Mouse (Mus musculus): ENCODE measurements around the gene Dusp12.

Gene Dusp12

GRCm38 (mm10) chr1:170861671-170862434 is 23.5 kb downstream of the Dusp12 start:
- DNase-seq = no peak

GRCm38 (mm10) chr1:170858872-170859271 is 26.5 kb downstream of the Dusp12 start:
- DNase-seq = no peak

DNA sequence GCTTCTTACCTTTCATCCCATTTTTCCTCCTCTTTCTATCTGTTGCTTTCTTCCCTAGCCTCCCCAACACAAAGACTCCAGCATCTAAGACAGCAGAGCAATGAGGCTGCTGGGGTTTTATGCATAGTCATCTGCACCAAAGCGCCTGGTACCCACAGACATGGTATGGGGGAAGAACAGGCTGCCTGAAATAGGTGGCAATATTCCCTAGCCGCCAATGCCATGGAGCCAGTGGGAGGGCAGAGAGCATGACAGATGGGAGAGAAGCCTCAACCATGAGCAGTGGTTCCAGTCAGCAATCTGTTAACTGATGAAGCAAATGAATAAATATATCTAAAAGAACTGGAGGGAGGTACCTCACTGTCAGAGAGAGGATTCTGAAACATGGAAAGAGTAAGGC is 28.0 kb downstream of the Dusp12 start:
- DNase-seq = no peak

DNA sequence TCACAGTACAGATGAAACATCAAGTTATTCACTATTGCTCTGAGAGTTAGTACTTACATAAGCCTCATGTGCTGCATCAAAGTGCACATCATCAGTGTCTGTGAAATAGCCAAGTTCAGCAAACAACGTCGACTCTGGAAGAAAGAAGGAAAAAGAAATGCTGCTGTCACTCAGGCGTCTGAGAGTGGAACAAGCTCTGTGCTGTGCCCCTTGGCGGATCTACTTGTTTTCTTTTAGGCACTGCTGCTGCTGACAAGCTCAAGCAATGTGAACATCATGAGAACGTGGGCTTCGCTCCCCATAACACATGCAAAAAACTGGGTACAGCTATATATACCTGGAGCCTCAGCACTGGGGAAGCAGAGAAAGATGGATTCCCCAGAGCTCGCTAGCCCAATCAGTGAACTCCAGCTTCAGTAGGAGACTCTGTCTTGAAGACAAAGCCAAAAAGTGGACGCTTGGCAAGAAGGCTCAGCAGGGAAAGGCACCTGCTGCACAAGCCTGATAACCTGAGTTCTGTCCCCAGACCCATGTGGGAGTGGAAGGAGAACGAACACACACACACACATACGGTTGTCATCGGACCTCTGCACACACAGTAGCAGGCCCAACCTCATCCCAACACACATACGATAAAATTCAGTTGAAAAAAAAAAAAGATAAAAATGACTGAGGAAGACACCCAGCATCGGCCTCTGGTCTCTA is 30.1 kb downstream of the Dusp12 start:
- DNase-seq = no peak

DNA sequence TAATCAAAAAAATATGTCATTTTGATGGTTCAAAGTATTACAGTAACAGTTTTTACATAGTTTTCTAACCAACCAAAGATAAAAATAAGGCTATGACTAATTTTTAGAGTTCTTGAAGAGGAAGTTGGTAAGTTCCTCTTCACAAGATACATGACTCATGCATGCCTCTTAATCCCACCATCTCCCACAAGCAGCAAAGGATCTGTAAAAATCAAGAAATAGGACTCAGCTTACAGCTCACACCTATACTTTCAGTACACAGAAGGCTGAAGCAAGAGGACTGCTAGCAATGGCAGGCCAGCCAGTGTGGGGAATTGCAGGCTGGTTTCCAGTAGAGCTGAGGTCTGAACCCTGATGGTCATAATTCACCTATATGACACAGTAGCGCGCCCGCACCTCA is 31.7 kb downstream of the Dusp12 start:
- DNase-seq = no peak

DNA sequence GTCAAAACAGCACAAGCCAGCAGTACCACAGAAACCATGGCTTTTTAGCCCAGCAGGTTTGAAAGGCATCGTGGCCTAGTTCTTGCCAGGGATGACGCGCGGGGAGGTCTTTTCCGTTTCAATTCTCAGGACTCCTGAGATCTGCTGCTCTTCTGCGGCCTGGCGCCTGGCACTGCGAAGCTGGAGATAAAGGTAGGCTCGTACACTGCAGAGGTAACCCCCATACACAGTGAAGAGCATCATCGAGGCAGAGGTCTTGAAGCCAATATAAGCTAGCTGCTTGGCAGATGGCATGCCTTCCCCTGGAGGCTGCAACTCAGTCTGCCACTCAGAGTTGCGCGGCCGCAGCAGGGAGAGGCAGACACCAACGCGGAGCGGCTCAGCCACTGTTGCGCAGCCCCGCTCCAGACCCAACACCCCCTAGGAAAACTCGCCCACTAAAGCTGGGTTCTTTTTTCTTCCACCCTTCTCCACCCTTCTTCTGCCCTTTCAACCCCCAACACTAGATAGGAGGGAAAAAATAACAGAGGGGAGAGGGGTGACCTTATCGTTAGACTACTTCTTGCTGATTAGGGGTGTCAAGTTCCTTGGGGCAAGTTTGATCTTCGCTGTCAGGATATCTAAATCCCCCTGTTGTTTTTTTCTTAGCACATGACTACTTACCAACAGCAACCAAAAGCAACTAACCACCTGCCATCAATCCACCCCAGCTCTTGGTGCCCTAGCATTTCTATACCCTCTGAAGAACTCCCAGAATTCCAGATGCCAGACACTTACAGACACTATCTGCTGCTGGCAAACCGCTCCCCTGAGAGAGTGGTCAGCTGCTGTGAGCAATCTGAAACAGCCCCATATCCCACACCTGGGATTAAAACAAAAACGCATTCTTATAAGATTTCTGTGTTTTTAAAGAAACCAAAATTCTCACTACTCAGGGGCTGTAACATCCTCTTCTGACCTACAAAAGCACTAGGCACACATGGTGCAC is 34.4 kb downstream of the Dusp12 start:
- no peak for DNase-seq

- DNase-seq = no peak
Observed at GRCm38 (mm10) chr1:170850007-170850406, 35.3 kb downstream of the Dusp12 start.

GRCm38 (mm10) chr1:170845448-170846307 is 39.7 kb downstream of the Dusp12 start:
- no peak for DNase-seq

- no peak for DNase-seq
Observed at GRCm38 (mm10) chr1:170844380-170844779, 41.0 kb downstream of the Dusp12 start.

GRCm38 (mm10) chr1:170839685-170840084 is 45.7 kb downstream of the Dusp12 start:
- DNase-seq = no peak

GRCm38 (mm10) chr1:170834756-170835155 is 50.6 kb downstream of the Dusp12 start:
- DNase-seq = no peak

GRCm38 (mm10) chr1:170829781-170830180 is 55.6 kb downstream of the Dusp12 start:
- no peak for DNase-seq

- DNase-seq = no peak
Observed at GRCm38 (mm10) chr1:170829344-170829743, 56.0 kb downstream of the Dusp12 start.
